Mouse (Mus musculus): ENCODE results near the gene Btbd35f23. TPM values are rescaled to one million over a fixed set of nuclear protein-coding genes. Genes with fewer than 3 reads are reported as not detected.
"Not testable (repeated sequence)": the region's sequence is repeated elsewhere in the genome, so short reads cannot be mapped to it uniquely, and the experiment has no call there.

Gene Btbd35f23
- not detected in 2 replicates for polyA plus RNA-seq (2014; fragmentation: Nextera tagmentation; extraction: Ambion mirVana)

GRCm38 (mm10) chrX:3076575-3076974 lies at the start of gene Btbd35f23:
Btbd35f23 (plus strand) TSS chrX:3076875.
- H3K9ac ChIP-seq (ENCODE audit: low read depth, low read length); H3K9me3 ChIP-seq (ENCODE audit: control insufficient read depth, low read length); H3K36me3 ChIP-seq (ENCODE audit: control insufficient read depth, insufficient read depth, low read length); H3K4me1 ChIP-seq (replicated peaks; ENCODE audit: control insufficient read depth, insufficient read depth, low read length); H3K27ac ChIP-seq (ENCODE audit: low read depth, low read length); H3K27me3 ChIP-seq (ENCODE audit: control insufficient read depth, insufficient read depth, low read length); H3K4me3 ChIP-seq (ENCODE audit: low read depth, low read length); DNase-seq (ENCODE audit: low spot score); H3K4me2 ChIP-seq (replicated peaks; ENCODE audit: low read depth, low read length); ATAC-seq (ENCODE audit: low FRiP score): not testable (repeated sequence)
- whole genome bisulfite sequencing = 79% methylated on average over 1 of the region's 2 CpGs

Other genes starting within 250 kb of the Btbd35f23 start
- gene Btbd35f24, start 119.0 kb downstream of the Btbd35f23 start, polyA plus RNA-seq (2014; fragmentation: Nextera tagmentation; extraction: Ambion mirVana) = not detected in 2 replicates

Measured in hindbrain, embryonic 11.5 days (tissue).